Mouse (Mus musculus): ENCODE results near the gene Foxn3. TPM values are rescaled to one million over a fixed set of nuclear protein-coding genes. Genes with fewer than 3 reads are reported as not detected.

The Foxn3 gene
- total and polyA plus RNA-seq, 3 experiments, result 9.7 to 26.8 (median 11.0) TPM

GRCm38 (mm10) chr12:99160061-99160460 lies 403.3 kb downstream of the Foxn3 start:
- TF ChIP-seq TCF12 (IDR thresholded peaks at IDR 0.05; ENCODE audit: low read depth, low read length), result no peak
- TF ChIP-seq CHD2 (IDR thresholded peaks at IDR 0.05; ENCODE audit: low read length), result no peak
- TF ChIP-seq NELFE (IDR thresholded peaks at IDR 0.05; ENCODE audit: low read depth, low read length), result no peak
- TF ChIP-seq ELF1 (IDR thresholded peaks at IDR 0.05; ENCODE audit: low read depth, low read length), result no peak
- no peak for TF ChIP-seq MYC (IDR thresholded peaks at IDR 0.05; ENCODE audit: low read depth, low read length)
- no peak for TF ChIP-seq MAFK (IDR thresholded peaks at IDR 0.05; ENCODE audit: insufficient replicate concordance, low read length)
- TF ChIP-seq NRF1 (IDR thresholded peaks at IDR 0.05; ENCODE audit: low read depth, low read length), result no peak
- no peak for TF ChIP-seq IRF4 (IDR thresholded peaks at IDR 0.05; ENCODE audit: low read depth, low read length)
- no peak for TF ChIP-seq E2F4 (IDR thresholded peaks at IDR 0.05; ENCODE audit: insufficient replicate concordance, low read depth, low read length)
- no peak for TF ChIP-seq POLR2AphosphoS2 (IDR thresholded peaks at IDR 0.05; ENCODE audit: low read depth, low read length)
- H3K4me3 ChIP-seq (replicated peaks in 1 of 3; ENCODE audit: low read depth in 2 of 3, low read length in 2 of 3, poor library complexity in 1 of 3), result no peak overlapping the region
- no peak overlapping the region for H3K4me2 ChIP-seq (ENCODE audit: insufficient read depth, low read depth, poor library complexity, severe bottlenecking)
- no peaks in the 10 kb centered on the region for H3K27me3 ChIP-seq (replicated peaks)
- H3K79me2 ChIP-seq (replicated peaks; ENCODE audit: control insufficient read depth, extremely low read depth, insufficient read depth, poor library complexity, severe bottlenecking), result no peaks in the 10 kb centered on the region
- peaks cover 13% of the 10 kb centered on the region for H3K9me3 ChIP-seq (replicated peaks; ENCODE audit: low read length)
- no peak for DNase-seq (ENCODE audit: extremely low read depth)
- no peaks in the 10 kb centered on the region for H3K36me3 ChIP-seq (replicated peaks in 1 of 2; ENCODE audit: control insufficient read depth in 1 of 2, insufficient read depth in 1 of 2, low read length in 1 of 2)
- H3K9ac ChIP-seq (ENCODE audit: insufficient read depth, low read depth), result no peak overlapping the region
- no peaks in the 10 kb centered on the region for H3K4me1 ChIP-seq (ENCODE audit: control insufficient read depth in 1 of 2, insufficient read depth in 2 of 2)
- dilution Hi-C loops (cut with MboI; ENCODE audit: extremely low pct_ligation_motif_present, extremely low pct_unique_long_range_greater_than_20kb, low sequenced_read_pairs) (no loop called here), in situ Hi-C loops (cut with MboI; ENCODE audit: low pct_ligation_motif_present, low pct_unique_long_range_greater_than_20kb, low sequenced_read_pairs) (no loop called here)
- no peak overlapping the region for H3K27ac ChIP-seq (ENCODE audit: insufficient read depth, low read depth)

GRCm38 (mm10) chr12:99155904-99156303 lies 407.5 kb downstream of the Foxn3 start:
- no peaks in the 10 kb centered on the region for H3K27me3 ChIP-seq (replicated peaks)
- peaks cover 13% of the 10 kb centered on the region for H3K9me3 ChIP-seq (replicated peaks; ENCODE audit: low read length)
- no peak overlapping the region for H3K27ac ChIP-seq (ENCODE audit: insufficient read depth, low read depth)
- no peak overlapping the region for H3K4me2 ChIP-seq (ENCODE audit: insufficient read depth, low read depth, poor library complexity, severe bottlenecking)
- dilution Hi-C loops (cut with MboI; ENCODE audit: extremely low pct_ligation_motif_present, extremely low pct_unique_long_range_greater_than_20kb, low sequenced_read_pairs), result no loop called here
- H3K79me2 ChIP-seq (replicated peaks; ENCODE audit: control insufficient read depth, extremely low read depth, insufficient read depth, poor library complexity, severe bottlenecking), result no peaks in the 10 kb centered on the region
- in situ Hi-C loops (cut with MboI; ENCODE audit: low pct_ligation_motif_present, low pct_unique_long_range_greater_than_20kb, low sequenced_read_pairs), result loop anchor here (10.0 kb wide), 1 partner anchor 71 kb away; no protein-coding TSS in a partner anchor
- no peak for DNase-seq (ENCODE audit: extremely low read depth)
- TF ChIP-seq JUND (conservative IDR thresholded peaks at IDR 0.05; ENCODE audit: low read depth, low read length) (no peak), PAX5 (IDR thresholded peaks at IDR 0.05; ENCODE audit: low read length) (no peak), SIN3A (IDR thresholded peaks at IDR 0.05; ENCODE audit: low read length) (no peak), RCOR1 (conservative IDR thresholded peaks at IDR 0.05; ENCODE audit: low read depth, low read length) (no peak), CHD1 (IDR thresholded peaks at IDR 0.05; ENCODE audit: low read depth, low read length) (no peak), RAD21 (IDR thresholded peaks at IDR 0.05; ENCODE audit: low read depth, low read length) (no peak), MXI1 (IDR thresholded peaks at IDR 0.05; ENCODE audit: low read depth, low read length) (no peak), ZC3H11A (IDR thresholded peaks at IDR 0.05; ENCODE audit: low read depth, low read length) (no peak), JUN (IDR thresholded peaks at IDR 0.05; ENCODE audit: insufficient read depth, low read depth, low read length) (no peak)
- no peaks in the 10 kb centered on the region for H3K4me1 ChIP-seq (ENCODE audit: control insufficient read depth in 1 of 2, insufficient read depth in 2 of 2)
- H3K9ac ChIP-seq (ENCODE audit: insufficient read depth, low read depth), result no peak overlapping the region
- no peaks in the 10 kb centered on the region for H3K36me3 ChIP-seq (replicated peaks in 1 of 2; ENCODE audit: control insufficient read depth in 1 of 2, insufficient read depth in 1 of 2, low read length in 1 of 2)
- no peak overlapping the region for H3K4me3 ChIP-seq (replicated peaks in 1 of 3; ENCODE audit: low read depth in 2 of 3, low read length in 2 of 3, poor library complexity in 1 of 3)

Measured in CH12.LX (cell line).